Mouse (Mus musculus): Measurements from ENCODE around the gene Caprin2. TPM values are rescaled to one million over a fixed set of nuclear protein-coding genes. Genes with fewer than 3 reads are reported as not detected.
"Not testable (repeated sequence)": the region's sequence is repeated elsewhere in the genome, so short reads cannot be mapped to it uniquely, and the experiment has no call there.

The Caprin2 gene
- polyA plus RNA-seq, 1 experiment from 2014 or later, result 20.5 TPM

DNA sequence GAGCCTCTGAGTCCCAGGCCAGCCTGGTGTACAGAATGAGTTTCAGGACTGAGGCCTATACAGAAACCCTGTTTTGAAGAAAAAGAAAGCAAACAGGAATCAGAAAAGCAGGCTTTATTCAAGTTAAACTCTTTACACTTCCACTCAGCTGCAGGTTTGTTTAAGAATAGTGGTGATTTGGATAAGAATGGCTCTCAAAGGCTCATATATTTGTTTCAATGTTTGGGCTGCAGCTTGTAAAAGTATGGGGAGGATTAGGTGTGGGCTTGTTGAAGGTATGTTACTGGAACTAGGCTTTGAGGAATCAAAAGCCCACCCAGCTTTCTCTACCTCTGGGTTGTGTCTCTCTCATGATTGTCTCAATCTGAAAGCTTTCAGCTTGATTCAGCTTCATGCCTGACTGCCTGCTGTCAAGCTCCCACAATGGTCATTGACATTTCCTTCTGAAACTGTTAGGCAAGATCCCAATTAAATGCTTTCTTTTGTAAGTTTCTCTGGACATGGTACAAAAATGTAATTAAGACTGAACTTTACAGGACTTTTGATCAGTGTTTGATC is 22.9 kb upstream of the Caprin2 start:
- H3K9me3 ChIP-seq, result no peaks in the 10 kb centered on the region
- no peak overlapping the region for H3K27ac ChIP-seq
- H3K4me2 ChIP-seq, result no peak overlapping the region
- no peak overlapping the region for H3K9ac ChIP-seq (replicated peaks)
- ATAC-seq (ENCODE audit: insufficient number of reproducible peaks, insufficient read depth, low FRiP score, low TSS enrichment, low read depth), result no peak
- H3K36me3 ChIP-seq, result peaks cover 29% of the 10 kb centered on the region
- H3K4me3 ChIP-seq (replicated peaks), result no peak overlapping the region
- H3K4me1 ChIP-seq (replicated peaks), result 0 out of 2 replicates have a peak, but pooled peaks cover 2% of the 10 kb centered on the region
- H3K27me3 ChIP-seq, result no peaks in the 10 kb centered on the region

DNA sequence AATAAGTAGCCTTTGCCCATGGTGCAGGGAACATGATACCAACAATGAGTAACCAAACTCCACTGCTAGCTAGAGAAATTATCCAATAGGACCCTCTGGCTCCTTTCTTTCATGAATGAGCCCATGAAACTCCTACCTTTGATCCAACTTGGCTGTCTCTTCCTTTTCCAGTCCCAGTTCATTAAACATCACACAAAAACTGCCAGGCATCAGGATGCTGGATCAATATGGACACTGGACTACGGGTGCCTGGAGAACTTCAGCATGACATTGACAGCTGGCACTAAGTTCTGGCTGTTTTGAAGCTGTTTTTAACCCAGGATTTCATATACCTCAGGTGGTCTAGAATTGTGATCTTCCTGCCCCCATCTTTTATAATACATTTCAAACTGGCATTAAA is 21.6 kb upstream of the Caprin2 start:
- 57% methylated on average over 1 of the region's 1 CpGs for WGBS
- H3K4me1 ChIP-seq (replicated peaks), result 0 out of 2 replicates have a peak, but pooled peaks cover 2% of the 10 kb centered on the region
- H3K36me3 ChIP-seq, result peaks cover 17% of the 10 kb centered on the region
- no peaks in the 10 kb centered on the region for H3K27me3 ChIP-seq
- peak overlapping the region; percentile 20; the same call in 1 of the 2 replicates for H3K27ac ChIP-seq
- no peak for ATAC-seq (ENCODE audit: insufficient number of reproducible peaks, insufficient read depth, low FRiP score, low TSS enrichment, low read depth)
- H3K4me2 ChIP-seq, result no peak overlapping the region
- no peaks in the 10 kb centered on the region for H3K9me3 ChIP-seq
- H3K9ac ChIP-seq (replicated peaks), result no peak overlapping the region
- no peak overlapping the region for H3K4me3 ChIP-seq (replicated peaks)

DNA sequence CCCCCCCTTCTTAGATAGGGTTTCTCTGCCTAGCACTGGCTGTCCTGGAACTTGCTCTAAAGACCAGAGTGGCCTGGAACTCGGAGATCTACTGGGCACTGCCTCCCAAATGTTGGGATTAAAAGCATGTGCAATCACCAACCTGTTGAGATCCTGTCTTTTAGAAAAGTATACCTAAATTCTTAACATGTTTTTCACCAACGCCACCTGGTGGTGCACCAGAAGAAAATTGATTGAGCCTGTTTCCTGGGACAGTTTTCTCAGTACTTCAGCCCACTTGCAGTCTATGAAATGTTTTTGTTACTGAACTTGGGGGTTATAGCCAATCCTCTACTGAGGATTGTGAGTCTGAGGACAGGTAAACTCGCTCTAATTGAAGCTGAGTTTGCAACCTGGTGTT is 20.8 kb upstream of the Caprin2 start:
- Histone ChIP-seq H3K4me3 (replicated peaks) (no peak overlapping the region), H3K27me3 (no peaks in the 10 kb centered on the region), H3K9ac (replicated peaks) (no peak overlapping the region), H3K36me3 (peaks cover 17% of the 10 kb centered on the region), H3K4me1 (replicated peaks) (0 out of 2 replicates have a peak, but pooled peaks cover 2% of the 10 kb centered on the region), H3K27ac (no peak overlapping the region), H3K9me3 (no peaks in the 10 kb centered on the region), H3K4me2 (no peak overlapping the region)
- no peak for ATAC-seq (ENCODE audit: insufficient number of reproducible peaks, insufficient read depth, low FRiP score, low TSS enrichment, low read depth)
- WGBS, result 35% methylated on average over 3 of the region's 3 CpGs

DNA sequence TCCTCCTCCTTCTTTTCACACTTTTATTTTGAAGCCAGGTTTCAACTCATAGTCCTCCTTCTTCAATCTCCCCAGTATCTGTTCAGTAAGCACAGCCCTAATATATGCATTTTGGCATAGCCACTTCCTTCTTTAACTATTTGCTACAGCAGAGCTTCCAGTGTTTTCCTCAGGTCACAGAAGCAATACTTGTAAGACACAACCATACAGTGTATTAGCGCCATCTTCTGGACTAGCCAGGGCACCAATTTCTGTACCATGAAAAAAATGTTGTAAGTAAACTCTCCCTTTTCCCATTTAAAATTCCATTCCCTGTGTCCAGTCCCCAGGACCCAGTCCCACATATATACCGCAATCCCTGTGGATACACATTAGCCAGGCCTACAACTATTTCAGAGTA is 17.9 kb upstream of the Caprin2 start:
- 13% methylated on average over 2 of the region's 2 CpGs for WGBS
- H3K36me3 ChIP-seq, result no peaks in the 10 kb centered on the region
- no peaks in the 10 kb centered on the region for H3K27me3 ChIP-seq
- no peak overlapping the region for H3K9ac ChIP-seq (replicated peaks)
- H3K27ac ChIP-seq, result no peak overlapping the region
- 0 out of 2 replicates have a peak, but pooled peaks cover 2% of the 10 kb centered on the region for H3K4me1 ChIP-seq (replicated peaks)
- no peak overlapping the region for H3K4me3 ChIP-seq (replicated peaks)
- no peak for ATAC-seq (ENCODE audit: insufficient number of reproducible peaks, insufficient read depth, low FRiP score, low TSS enrichment, low read depth)
- no peak overlapping the region for H3K4me2 ChIP-seq
- no peaks in the 10 kb centered on the region for H3K9me3 ChIP-seq

DNA sequence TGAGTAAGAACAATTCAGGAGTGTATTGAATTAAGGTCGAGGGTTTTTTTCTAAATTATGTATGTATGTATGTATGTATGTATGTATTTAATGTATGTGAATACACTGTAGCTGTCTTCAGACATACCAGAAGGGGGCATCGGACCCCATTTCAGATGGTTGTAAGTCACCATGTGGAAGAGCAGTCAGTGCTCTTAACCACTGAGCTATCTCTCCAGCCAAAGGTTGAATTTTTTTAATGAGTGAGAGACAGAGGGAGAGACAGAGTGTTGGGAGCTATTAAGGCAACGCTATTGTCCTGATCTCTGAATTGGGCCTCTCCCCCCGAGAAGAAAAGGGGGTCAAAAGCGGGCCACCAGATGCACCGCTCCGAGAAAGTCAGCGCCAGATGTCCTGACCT is 15.9 kb upstream of the Caprin2 start:
- not testable (repeated sequence) for H3K4me1 ChIP-seq (replicated peaks); H3K4me2 ChIP-seq; ATAC-seq (ENCODE audit: insufficient number of reproducible peaks, insufficient read depth, low FRiP score, low TSS enrichment, low read depth); H3K9ac ChIP-seq (replicated peaks); H3K36me3 ChIP-seq; H3K27ac ChIP-seq; H3K9me3 ChIP-seq; H3K27me3 ChIP-seq; H3K4me3 ChIP-seq (replicated peaks)
- 78% methylated on average over 8 of the region's 8 CpGs for WGBS

DNA sequence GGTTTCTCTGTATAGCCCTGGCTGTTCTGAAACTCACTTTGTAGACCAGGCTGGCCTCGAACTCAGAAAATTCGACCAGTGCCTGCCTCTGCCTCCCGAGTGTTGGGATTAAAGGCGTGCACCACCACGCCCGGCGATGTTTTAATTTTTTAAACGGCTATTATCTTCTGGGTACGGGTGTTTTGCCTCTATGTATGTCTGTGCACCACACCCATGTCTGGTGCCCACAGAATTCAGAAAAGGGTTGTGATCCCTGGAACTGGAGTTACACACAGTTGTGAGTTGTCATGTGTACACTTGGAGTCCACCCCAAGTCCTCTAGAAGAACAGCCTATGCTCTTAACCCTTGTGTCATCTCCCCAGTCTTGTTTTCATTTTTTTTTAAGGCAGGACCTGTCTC is 10.9 kb upstream of the Caprin2 start:
- Histone ChIP-seq H3K9me3 (no peaks in the 10 kb centered on the region), H3K4me2 (no peak overlapping the region), H3K36me3 (no peaks in the 10 kb centered on the region), H3K27ac (no peak overlapping the region), H3K9ac (replicated peaks) (no peak overlapping the region), H3K27me3 (no peaks in the 10 kb centered on the region), H3K4me3 (replicated peaks) (no peak overlapping the region), H3K4me1 (replicated peaks) (no peaks in the 10 kb centered on the region)
- 93% methylated on average over 9 of the region's 9 CpGs for WGBS
- no peak for ATAC-seq (ENCODE audit: insufficient number of reproducible peaks, insufficient read depth, low FRiP score, low TSS enrichment, low read depth)

DNA sequence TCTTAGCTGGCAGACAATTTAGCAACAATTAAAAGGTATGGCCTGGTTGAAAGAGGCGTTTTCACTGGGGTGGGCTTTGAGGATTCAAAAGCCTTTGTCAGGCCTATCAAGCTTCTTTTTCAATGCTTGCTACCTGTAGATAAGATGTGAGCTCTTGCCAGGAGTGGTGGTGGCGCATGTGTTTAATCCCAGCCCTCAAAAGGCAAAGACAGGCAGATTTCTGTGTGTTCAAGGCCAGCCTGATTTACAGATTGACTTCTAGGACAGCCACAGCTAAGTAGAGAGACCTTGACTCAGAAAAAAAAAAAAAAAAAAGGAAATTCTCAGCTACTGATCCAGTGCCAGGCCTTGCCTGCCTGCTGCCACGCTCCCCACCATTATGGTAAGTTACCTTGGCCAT is 6.7 kb upstream of the Caprin2 start:
- Histone ChIP-seq H3K4me2 (no peak overlapping the region), H3K9me3 (no peaks in the 10 kb centered on the region), H3K27me3 (no peaks in the 10 kb centered on the region), H3K36me3 (no peaks in the 10 kb centered on the region), H3K4me1 (replicated peaks) (no peaks in the 10 kb centered on the region), H3K4me3 (replicated peaks) (no peak overlapping the region), H3K9ac (replicated peaks) (no peak overlapping the region), H3K27ac (no peak overlapping the region)
- 82% methylated on average over 3 of the region's 3 CpGs for whole genome bisulfite sequencing
- ATAC-seq (ENCODE audit: insufficient number of reproducible peaks, insufficient read depth, low FRiP score, low TSS enrichment, low read depth), result no peak

DNA sequence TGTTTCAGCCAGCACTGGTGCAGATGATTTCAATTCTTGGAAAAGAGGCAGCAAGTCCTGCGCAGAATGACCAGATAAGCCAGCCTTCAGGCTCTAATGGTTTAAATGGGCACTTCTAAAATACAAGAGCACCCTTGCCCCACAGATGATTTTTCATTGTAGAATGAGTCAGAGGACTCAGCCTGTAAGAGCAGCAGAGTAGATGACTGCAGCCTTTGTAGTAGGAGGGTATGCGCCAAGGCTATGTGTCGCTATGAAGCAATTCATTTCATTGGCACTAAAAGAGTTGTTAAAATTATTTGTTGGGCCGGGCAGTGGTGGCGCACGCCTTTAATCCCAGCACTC is 442 bp upstream of the Caprin2 start:
- Histone ChIP-seq H3K4me2 (peak overlapping the region; percentile 82), H3K9me3 (no peaks in the 10 kb centered on the region), H3K27ac (peak overlapping the region; percentile 82), H3K9ac (replicated peaks) (peak overlapping the region; percentile 84), H3K36me3 (no peaks in the 10 kb centered on the region), H3K27me3 (no peaks in the 10 kb centered on the region), H3K4me3 (replicated peaks) (peak overlapping the region; percentile 68), H3K4me1 (replicated peaks) (peaks cover 8% of the 10 kb centered on the region)
- WGBS, result 50% methylated on average over 6 of the region's 6 CpGs
- ATAC-seq (ENCODE audit: insufficient number of reproducible peaks, insufficient read depth, low FRiP score, low TSS enrichment, low read depth), result peak; percentile 0; the same call in 1 of the 2 replicates

DNA sequence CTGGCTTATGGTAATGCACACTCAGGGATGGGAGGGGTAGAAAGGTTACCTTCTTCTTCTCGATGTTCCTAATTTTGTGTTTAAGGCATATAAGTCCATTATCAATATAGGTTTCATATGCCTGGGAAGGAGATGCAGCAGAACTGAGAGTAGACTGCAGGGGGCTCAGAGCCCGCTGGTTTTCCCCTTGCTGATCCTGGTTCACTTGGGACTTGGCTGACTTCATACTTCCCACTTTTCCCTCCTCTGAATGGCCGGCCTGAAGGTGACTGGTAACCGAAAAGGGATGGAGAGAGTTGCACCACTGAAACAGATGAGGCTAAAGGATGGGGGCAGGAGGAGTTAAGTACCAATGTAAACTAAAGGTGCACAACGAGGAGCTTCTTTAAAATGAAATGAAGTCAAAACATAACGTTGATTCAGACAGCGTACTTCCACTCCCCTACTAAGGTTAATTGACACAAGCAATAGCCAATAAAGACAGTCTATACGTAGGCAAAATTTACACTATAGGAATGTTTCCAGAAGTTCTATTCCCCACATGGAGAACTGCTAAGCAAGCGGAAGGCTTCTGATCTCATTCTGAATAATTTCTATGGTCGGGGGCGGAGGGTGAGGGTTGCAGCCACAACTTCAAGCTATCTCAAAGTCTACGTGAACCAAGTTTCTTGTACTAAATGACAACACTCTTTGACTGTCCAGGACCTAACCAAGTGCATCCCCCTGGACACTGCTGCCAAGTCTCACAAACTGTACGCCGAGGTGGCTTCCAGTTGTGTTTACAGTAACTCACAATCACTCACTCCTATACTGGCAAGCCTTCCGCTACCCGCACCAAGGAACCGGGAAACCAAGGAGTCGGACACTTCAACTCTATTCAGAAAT is 907 bp downstream of the Caprin2 start:
- Histone ChIP-seq H3K4me1 (replicated peaks) (peaks cover 8% of the 10 kb centered on the region), H3K4me2 (peak overlapping the region; percentile 82), H3K9me3 (no peaks in the 10 kb centered on the region), H3K27me3 (no peaks in the 10 kb centered on the region), H3K9ac (replicated peaks) (peak overlapping the region; percentile 84), H3K36me3 (no peaks in the 10 kb centered on the region), H3K4me3 (replicated peaks) (peak overlapping the region; percentile 68), H3K27ac (peak overlapping the region; percentile 82)
- peak; percentile 2; the same call in 1 of the 2 replicates for ATAC-seq (ENCODE audit: insufficient number of reproducible peaks, insufficient read depth, low FRiP score, low TSS enrichment, low read depth)
- 19% methylated on average over 18 of the region's 18 CpGs for WGBS

DNA sequence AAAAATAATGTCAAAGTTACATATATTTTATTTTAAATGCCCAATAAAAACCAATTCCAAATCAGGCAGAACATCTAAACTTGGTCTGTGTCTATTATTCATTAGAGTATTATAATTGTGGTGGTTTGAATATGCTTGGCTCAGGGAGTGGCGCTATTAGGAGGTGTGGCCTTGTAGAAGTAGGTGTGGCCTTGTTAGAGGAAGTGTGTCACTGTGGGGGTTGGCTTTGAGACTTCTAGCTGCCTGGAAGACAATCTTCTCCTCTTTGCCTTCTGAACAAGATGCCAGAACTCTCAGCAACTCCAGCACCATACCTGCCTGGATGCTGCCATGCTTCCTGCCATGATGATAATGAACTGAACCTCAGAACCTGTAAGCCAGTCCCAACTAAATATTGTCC is 22.1 kb downstream of the Caprin2 start:
- ATAC-seq (ENCODE audit: insufficient number of reproducible peaks, insufficient read depth, low FRiP score, low TSS enrichment, low read depth), result no peak
- H3K9me3 ChIP-seq, result no peaks in the 10 kb centered on the region
- 0 out of 2 replicates have a peak, but pooled peaks cover 4% of the 10 kb centered on the region for H3K36me3 ChIP-seq
- no peak overlapping the region for H3K27ac ChIP-seq
- H3K27me3 ChIP-seq, result no peaks in the 10 kb centered on the region
- H3K4me3 ChIP-seq (replicated peaks), result no peak overlapping the region
- no peak overlapping the region for H3K9ac ChIP-seq (replicated peaks)
- 96% methylated on average over 1 of the region's 1 CpGs for WGBS
- no peak overlapping the region for H3K4me2 ChIP-seq
- no peaks in the 10 kb centered on the region for H3K4me1 ChIP-seq (replicated peaks)

DNA sequence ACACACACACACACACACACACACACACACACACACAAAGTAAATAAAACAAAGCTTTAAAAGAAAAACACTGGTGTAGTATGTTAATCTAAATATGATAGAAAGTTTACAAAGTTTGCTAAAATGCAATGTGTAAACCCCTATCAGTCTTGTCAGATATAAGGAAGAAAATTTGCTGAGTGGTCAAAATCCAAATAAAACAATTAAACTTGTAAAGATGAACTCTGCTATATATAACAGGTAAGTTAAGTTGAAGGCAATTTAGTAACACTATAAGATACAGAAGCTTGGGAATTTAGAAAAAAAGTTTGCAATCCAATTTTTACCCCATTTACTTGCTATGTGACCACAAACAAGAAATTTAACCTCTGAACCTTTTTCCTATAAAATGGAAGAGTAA is 50.4 kb downstream of the Caprin2 start:
- Histone ChIP-seq H3K4me2 (no peak overlapping the region), H3K27me3 (no peaks in the 10 kb centered on the region), H3K36me3 (no peaks in the 10 kb centered on the region; the same call in 1 of the 2 replicates), H3K9ac (replicated peaks) (no peak overlapping the region), H3K4me3 (replicated peaks) (no peak overlapping the region), H3K27ac (no peak overlapping the region), H3K9me3 (no peaks in the 10 kb centered on the region), H3K4me1 (replicated peaks) (no peaks in the 10 kb centered on the region)
- ATAC-seq (ENCODE audit: insufficient number of reproducible peaks, insufficient read depth, low FRiP score, low TSS enrichment, low read depth), result no peak

All from limb, embryonic 12.5 days (tissue).